Mouse (Mus musculus): ENCODE measurements around the gene Adra1d. TPM values are rescaled to one million over a fixed set of nuclear protein-coding genes. Genes with fewer than 3 reads are reported as not detected.

Gene Adra1d
- not detected in 2 replicates for polyA plus RNA-seq (2012)

GRCm38 (mm10) chr2:131561891-131562585 is at the start of gene Adra1d:
Gene Adra1d, minus strand, starts transcription at chr2:131562283.
- no peak for TF ChIP-seq GATA1 (IDR thresholded peaks at IDR 0.05; ENCODE audit: low read length)

- TF ChIP-seq GATA1 (IDR thresholded peaks at IDR 0.05; ENCODE audit: low read length): no peak
Measured at GRCm38 (mm10) chr2:131601881-131602280, 39.8 kb upstream of the Adra1d start.

GRCm38 (mm10) chr2:131594871-131595270 is 32.8 kb upstream of the Adra1d start:
- no peak for TF ChIP-seq GATA1 (IDR thresholded peaks at IDR 0.05; ENCODE audit: low read length)

- TF ChIP-seq GATA1 (IDR thresholded peaks at IDR 0.05; ENCODE audit: low read length): no peak
Measured at GRCm38 (mm10) chr2:131587521-131587920, 25.4 kb upstream of the Adra1d start.

- TF ChIP-seq GATA1 (IDR thresholded peaks at IDR 0.05; ENCODE audit: low read length): no peak
Measured at GRCm38 (mm10) chr2:131581506-131581905, 19.4 kb upstream of the Adra1d start.

- no peak for TF ChIP-seq GATA1 (IDR thresholded peaks at IDR 0.05; ENCODE audit: low read length)
Measured at GRCm38 (mm10) chr2:131562586-131563122, 571 bp upstream of the Adra1d start.

GRCm38 (mm10) chr2:131561344-131561870 is 676 bp downstream of the Adra1d start:
- TF ChIP-seq GATA1 (IDR thresholded peaks at IDR 0.05; ENCODE audit: low read length): no peak

- TF ChIP-seq GATA1 (IDR thresholded peaks at IDR 0.05; ENCODE audit: low read length): no peak
Measured at GRCm38 (mm10) chr2:131560205-131560919, 1.7 kb downstream of the Adra1d start.

GRCm38 (mm10) chr2:131557896-131558295 is 4.2 kb downstream of the Adra1d start:
- no peak for TF ChIP-seq GATA1 (IDR thresholded peaks at IDR 0.05; ENCODE audit: low read length)

GRCm38 (mm10) chr2:131552736-131553400 is 9.2 kb downstream of the Adra1d start:
- no peak for TF ChIP-seq GATA1 (IDR thresholded peaks at IDR 0.05; ENCODE audit: low read length)

- no peak for TF ChIP-seq GATA1 (IDR thresholded peaks at IDR 0.05; ENCODE audit: low read length)
Measured at GRCm38 (mm10) chr2:131551701-131552620, 10.1 kb downstream of the Adra1d start.

GRCm38 (mm10) chr2:131550906-131551305 is 11.2 kb downstream of the Adra1d start:
- no peak for TF ChIP-seq GATA1 (IDR thresholded peaks at IDR 0.05; ENCODE audit: low read length)

- TF ChIP-seq GATA1 (IDR thresholded peaks at IDR 0.05; ENCODE audit: low read length): no peak
Measured at GRCm38 (mm10) chr2:131550474-131550873, 11.6 kb downstream of the Adra1d start.

- no peak for TF ChIP-seq GATA1 (IDR thresholded peaks at IDR 0.05; ENCODE audit: low read length)
Measured at GRCm38 (mm10) chr2:131549090-131549489, 13.0 kb downstream of the Adra1d start.

GRCm38 (mm10) chr2:131548330-131548729 is 13.8 kb downstream of the Adra1d start:
- no peak for TF ChIP-seq GATA1 (IDR thresholded peaks at IDR 0.05; ENCODE audit: low read length)

Data from G1E-ER4 (cell line).